Mouse (Mus musculus) neural tube, embryonic 11.5 days (tissue): ENCODE results near the gene Cnbp. TPM values are rescaled to one million over a fixed set of nuclear protein-coding genes. Genes with fewer than 3 reads are reported as not detected.

Source experiments
- ATAC-seq: fragments of 200-750 bp; cut with Nextera tagmentation; 2 replicates; pipeline ENCODE4 v1.8.0; 2017; ENCODE audit warnings: moderate number of reproducible peaks, mild to moderate bottlenecking, moderate TSS enrichment, moderate library complexity; ENCODE audit not compliant: insufficient read depth, low FRiP score, low TSS enrichment
- DNase-seq: peaks from one replicate; pipeline ENCODE4 v3.0.0-alpha.2; 2015; ENCODE audit warnings: low spot score
- H3K27ac ChIP-seq: fragments of 300-500 bp; sonication (generic); 2 replicates; pipeline ENCODE4 v1.5.1; 2014; ENCODE audit warnings: low read depth, mild to moderate bottlenecking, low read length
- H3K27me3 ChIP-seq: fragments of 300-500 bp; sonication (generic); 2 replicates; pipeline ENCODE4 v1.6.1; 2014; ENCODE audit warnings: mild to moderate bottlenecking, low read length, mixed read lengths; ENCODE audit not compliant: control insufficient read depth, insufficient read depth
- H3K36me3 ChIP-seq: fragments of 300-500 bp; sonication (generic); 2 replicates; pipeline ENCODE4 v1.6.1; 2014; ENCODE audit warnings: mild to moderate bottlenecking, low read length, moderate library complexity, mixed read lengths; ENCODE audit not compliant: control insufficient read depth, insufficient read depth
- H3K4me1 ChIP-seq: fragments of 300-500 bp; sonication (generic); 2 replicates; pipeline ENCODE4 v1.6.1; 2014; ENCODE audit warnings: low read length, mixed read lengths; ENCODE audit not compliant: control insufficient read depth, insufficient read depth
- H3K4me2 ChIP-seq: fragments of 300-500 bp; sonication (generic); 2 replicates; pipeline ENCODE4 v1.6.1; 2014; ENCODE audit warnings: low read depth, mild to moderate bottlenecking, moderate library complexity
- H3K4me3 ChIP-seq: fragments of 300-500 bp; sonication (generic); 2 replicates; pipeline ENCODE4 v1.5.1; 2014; ENCODE audit warnings: low read depth, low read length
- H3K9ac ChIP-seq: fragments of 300-500 bp; sonication (generic); 2 replicates; pipeline ENCODE4 v1.6.1; 2014; ENCODE audit warnings: mild to moderate bottlenecking, low read length
- H3K9me3 ChIP-seq: fragments of 300-500 bp; sonication (generic); 2 replicates; pipeline ENCODE4 v1.6.1; 2016; ENCODE audit warnings: low read length; ENCODE audit not compliant: control insufficient read depth
- WGBS: fragments of 180-500 bp; shearing (Covaris S2); extraction: QIAGEN DNeasy Blood & Tissue Kit; methylation state at CpG from one replicate; pipeline ENCODE4 v1.1.7; 2014; 5-methylcytosine and 5-hydroxymethylcytosine counted together
- polyA plus RNA-seq: library from polyadenylated mRNA; unstranded; fragments of >200 nt; fragmentation: Nextera tagmentation; extraction: Ambion mirVana; gene quantifications from 2 replicates; pipeline ENCODE4 v1.2.1, GENCODE M21; 2014

The Cnbp gene
- polyA plus RNA-seq, 1 experiment from 2014 or later: 1,155 TPM

GRCm38 (mm10) chr6:87866211-87866610 is 15.3 kb upstream of the Cnbp start:
- WGBS: 79% methylated on average over 6 of the region's 6 CpGs
- DNase-seq (no peak), ATAC-seq (no peak)
- H3K27me3 ChIP-seq: no peaks in the 10 kb centered on the region
- no peak overlapping the region for H3K9ac ChIP-seq
- no peak overlapping the region for H3K4me2 ChIP-seq
- no peak overlapping the region for H3K4me3 ChIP-seq
- H3K9me3 ChIP-seq: no peaks in the 10 kb centered on the region
- H3K36me3 ChIP-seq: no peaks in the 10 kb centered on the region
- no peaks in the 10 kb centered on the region for H3K4me1 ChIP-seq
- no peak overlapping the region for H3K27ac ChIP-seq

GRCm38 (mm10) chr6:87857071-87857470 is 6.2 kb upstream of the Cnbp start:
- Histone ChIP-seq H3K27ac (no peak overlapping the region), H3K4me2 (no peak overlapping the region), H3K9me3 (no peaks in the 10 kb centered on the region), H3K36me3 (no peaks in the 10 kb centered on the region), H3K27me3 (no peaks in the 10 kb centered on the region), H3K4me1 (no peaks in the 10 kb centered on the region), H3K4me3 (no peak overlapping the region), H3K9ac (no peak overlapping the region)
- 70% methylated on average over 1 of the region's 1 CpGs for WGBS
- no peak for DNase-seq
- no peak for ATAC-seq

DNA sequence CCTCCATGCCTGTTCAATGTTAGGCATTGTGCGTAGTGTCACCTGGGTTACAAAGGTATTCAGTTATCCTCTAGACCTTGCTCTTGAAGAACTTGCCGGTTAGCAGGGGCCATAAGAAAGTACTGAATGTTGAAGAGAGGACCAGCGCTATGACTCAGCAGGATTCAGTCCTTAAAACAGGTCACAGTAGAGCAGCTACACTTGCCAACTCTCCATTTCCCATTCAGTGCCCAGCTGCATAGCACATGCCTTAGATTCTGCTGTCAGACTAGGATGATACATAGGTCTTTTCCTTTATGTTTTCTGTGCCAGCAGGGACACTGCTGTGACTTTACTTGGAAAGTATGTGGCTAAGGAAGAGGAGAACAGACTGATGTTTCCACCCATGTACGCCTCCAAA is 2.5 kb upstream of the Cnbp start:
- Histone ChIP-seq H3K27ac (no peak overlapping the region), H3K4me1 (peaks cover 5% of the 10 kb centered on the region; the same call in 1 of the 2 replicates), H3K4me3 (no peak overlapping the region), H3K27me3 (no peaks in the 10 kb centered on the region), H3K36me3 (no peaks in the 10 kb centered on the region; the same call in 1 of the 2 replicates), H3K4me2 (no peak overlapping the region), H3K9me3 (no peaks in the 10 kb centered on the region), H3K9ac (no peak overlapping the region)
- ATAC-seq (no peak), DNase-seq (no peak)
- 81% methylated on average over 4 of the region's 4 CpGs for WGBS

DNA sequence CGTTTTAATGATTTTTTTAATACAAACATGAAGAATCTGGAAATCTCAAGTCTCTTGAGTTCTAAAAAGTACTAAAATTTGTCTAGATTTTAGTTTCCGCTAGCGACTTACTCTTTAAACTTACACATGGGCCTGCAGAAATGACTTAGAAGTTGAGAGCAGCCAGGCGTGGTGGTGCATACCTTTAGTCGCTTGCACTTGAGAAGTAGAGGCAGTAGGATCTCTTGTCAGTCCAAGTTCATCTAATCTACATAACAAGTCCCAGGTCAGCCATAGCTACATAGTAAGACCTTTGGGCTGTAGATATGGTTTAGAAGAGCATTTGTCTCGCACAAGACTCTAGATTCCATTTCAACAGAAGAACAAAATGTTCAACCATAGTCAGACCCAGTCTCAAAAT is 965 bp upstream of the Cnbp start:
- Histone ChIP-seq H3K4me3 (no peak overlapping the region), H3K9me3 (no peaks in the 10 kb centered on the region), H3K4me2 (no peak overlapping the region), H3K4me1 (peaks cover 7% of the 10 kb centered on the region; the same call in 1 of the 2 replicates), H3K9ac (no peak overlapping the region), H3K27ac (no peak overlapping the region), H3K36me3 (no peaks in the 10 kb centered on the region; the same call in 1 of the 2 replicates), H3K27me3 (no peaks in the 10 kb centered on the region)
- 85% methylated on average over 6 of the region's 6 CpGs for WGBS
- ATAC-seq: no peak
- DNase-seq: no peak

- Histone ChIP-seq H3K36me3 (no peaks in the 10 kb centered on the region; the same call in none of the 2 replicates), H3K4me1 (peaks cover 7% of the 10 kb centered on the region; the same call in 1 of the 2 replicates), H3K9me3 (no peaks in the 10 kb centered on the region), H3K4me3 (peak overlapping the region; percentile 100), H3K9ac (peak overlapping the region; percentile 99), H3K27ac (peak overlapping the region; percentile 85), H3K27me3 (no peaks in the 10 kb centered on the region), H3K4me2 (peak overlapping the region; percentile 77)
- WGBS: under 1% methylated on average over 73 of the region's 73 CpGs
- DNase-seq (peak; percentile 64), ATAC-seq (peak; percentile 70)
Observed at GRCm38 (mm10) chr6:87850155-87850899, 579 bp downstream of the Cnbp start.

- Histone ChIP-seq H3K36me3 (peaks cover 2% of the 10 kb centered on the region), H3K27me3 (no peaks in the 10 kb centered on the region), H3K27ac (no peak overlapping the region), H3K4me3 (peak overlapping the region; percentile 100), H3K4me1 (peaks cover 7% of the 10 kb centered on the region; the same call in 1 of the 2 replicates), H3K9me3 (no peaks in the 10 kb centered on the region), H3K9ac (peak overlapping the region; percentile 99), H3K4me2 (peak overlapping the region; percentile 77)
- DNase-seq (peak; percentile 14), ATAC-seq (no peak)
- WGBS: under 1% methylated on average over 8 of the region's 8 CpGs
Observed at GRCm38 (mm10) chr6:87849780-87850154, 1.1 kb downstream of the Cnbp start.

DNA sequence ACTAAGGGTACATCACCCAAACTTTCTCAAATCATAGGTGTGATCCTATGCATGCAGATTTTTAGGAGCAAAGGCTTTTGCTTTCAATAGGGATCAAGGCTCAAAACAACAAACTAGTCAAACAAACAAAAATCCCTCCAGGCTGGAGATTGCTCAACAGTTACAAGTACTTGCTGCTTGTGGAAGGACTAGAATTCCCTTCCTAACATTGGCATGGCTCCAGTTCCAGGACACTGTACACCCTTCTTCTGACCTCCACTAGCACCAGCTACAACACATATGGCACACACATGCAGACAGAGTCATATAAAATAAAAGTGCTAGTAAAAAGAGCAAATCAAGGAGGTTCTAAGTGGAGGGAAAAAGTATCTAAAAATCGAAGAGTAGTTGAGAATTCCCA is 4.1 kb downstream of the Cnbp start:
- Histone ChIP-seq H3K9ac (no peak overlapping the region), H3K4me2 (no peak overlapping the region), H3K4me3 (no peak overlapping the region), H3K27ac (no peak overlapping the region), H3K4me1 (peaks cover 7% of the 10 kb centered on the region; the same call in 1 of the 2 replicates), H3K27me3 (no peaks in the 10 kb centered on the region), H3K36me3 (peaks cover 10% of the 10 kb centered on the region), H3K9me3 (no peaks in the 10 kb centered on the region)
- ATAC-seq (no peak), DNase-seq (no peak)
- 81% methylated on average over 1 of the region's 1 CpGs for WGBS

GRCm38 (mm10) chr6:87845031-87845695 is 5.7 kb downstream of the Cnbp start:
- no peak overlapping the region for H3K4me2 ChIP-seq
- H3K4me1 ChIP-seq: peaks cover 7% of the 10 kb centered on the region; the same call in 1 of the 2 replicates
- H3K9me3 ChIP-seq: no peaks in the 10 kb centered on the region
- ATAC-seq (no peak), DNase-seq (no peak)
- WGBS: 91% methylated on average over 13 of the region's 13 CpGs
- H3K4me3 ChIP-seq: no peak overlapping the region
- H3K27ac ChIP-seq: no peak overlapping the region
- H3K9ac ChIP-seq: no peak overlapping the region
- H3K36me3 ChIP-seq: peaks cover 12% of the 10 kb centered on the region
- H3K27me3 ChIP-seq: no peaks in the 10 kb centered on the region
